Mouse (Mus musculus) CH12.LX (cell line): Measurements from ENCODE around the gene Clec2l. TPM values are rescaled to one million over a fixed set of nuclear protein-coding genes. Genes with fewer than 3 reads are reported as not detected.

ENCODE experiments used
- DNase-seq: peaks from one replicate; pipeline ENCODE4 v3.0.0-alpha.2; 2013; ENCODE audit errors: extremely low read depth
- H3K27ac ChIP-seq: 2 replicates; pipeline ENCODE4 v1.5.1; 2012; ENCODE audit warnings: low read depth, mild to moderate bottlenecking, control low read depth, moderate library complexity; ENCODE audit not compliant: insufficient read depth
- H3K27me3 ChIP-seq: replicated peaks from 2 replicates; pipeline ENCODE3; 2012; ENCODE audit warnings: inconsistent platforms
- H3K36me3 ChIP-seq, 2 experiments: replicated peaks in 1 of 2; 2 replicates each; pipeline versions ENCODE3 to v1.6.1; 2012; ENCODE audit warnings: inconsistent platforms in 1 of 2, low read length in 1 of 2, mild to moderate bottlenecking in 1 of 2, mixed read lengths in 1 of 2, moderate library complexity in 1 of 2; ENCODE audit not compliant: control insufficient read depth in 1 of 2, insufficient read depth in 1 of 2
- H3K4me1 ChIP-seq, 2 experiments: 2 replicates each; pipeline ENCODE4 v1.6.1; 2012; ENCODE audit warnings: inconsistent platforms in 1 of 2, moderate library complexity in 1 of 2; ENCODE audit not compliant: insufficient read depth in 2 of 2, control insufficient read depth in 1 of 2
- H3K4me2 ChIP-seq: 2 replicates; pipeline ENCODE4 v1.6.1; 2012; ENCODE audit warnings: low read depth, mild to moderate bottlenecking, control low read depth; ENCODE audit not compliant: poor library complexity, insufficient read depth, severe bottlenecking
- H3K4me3 ChIP-seq, 3 experiments: fragments of 150-350 bp in 1 of 3; sonication (generic) in 1 of 3; replicated peaks in 1 of 3; 2 replicates each; pipeline versions ENCODE3 to v1.5.1; 2011 to 2012; ENCODE audit warnings: low read depth in 2 of 3, low read length in 2 of 3, mild to moderate bottlenecking in 2 of 3, moderate library complexity in 2 of 3, control low read depth in 1 of 3, improper control_type of control experiment in 1 of 3, inconsistent platforms in 1 of 3, mixed read lengths in 1 of 3; ENCODE audit not compliant: poor library complexity in 1 of 3
- H3K79me2 ChIP-seq: replicated peaks from 2 replicates; pipeline ENCODE4 v1.6.1; 2012; ENCODE audit warnings: mild to moderate bottlenecking, moderate library complexity; ENCODE audit not compliant: control insufficient read depth, poor library complexity, insufficient read depth, severe bottlenecking; ENCODE audit errors: extremely low read depth
- H3K9ac ChIP-seq: 2 replicates; pipeline ENCODE4 v1.6.1; 2012; ENCODE audit warnings: low read depth, mild to moderate bottlenecking, control low read depth, moderate library complexity; ENCODE audit not compliant: insufficient read depth
- H3K9me3 ChIP-seq: replicated peaks from 2 replicates; pipeline ENCODE3; 2012; ENCODE audit warnings: low read length, inconsistent platforms, mixed read lengths
- BHLHE40 ChIP-seq: IDR thresholded peaks from 2 replicates; pipeline ENCODE4 v1.6.1; 2011; ENCODE audit warnings: mild to moderate bottlenecking, low read depth, low read length, improper control_type of control experiment
- CTCF ChIP-seq, 2 experiments: IDR thresholded peaks in 1 of 2; conservative IDR thresholded peaks in 1 of 2; 2 replicates each; pipeline ENCODE4 v1.5.1; 2011 to 2012; ENCODE audit warnings: low read depth in 2 of 2, low read length in 2 of 2, improper control_type of control experiment in 1 of 2, inconsistent platforms in 1 of 2, mild to moderate bottlenecking in 1 of 2, moderate library complexity in 1 of 2
- ELF1 ChIP-seq: IDR thresholded peaks from 2 replicates; pipeline ENCODE4 v1.6.1; 2014; ENCODE audit warnings: low read depth, mild to moderate bottlenecking, inconsistent platforms, low read length, improper control_type of control experiment
- EP300 ChIP-seq: IDR thresholded peaks from 2 replicates; pipeline ENCODE4 v1.6.1; 2011; ENCODE audit warnings: low read length, improper control_type of control experiment
- HCFC1 ChIP-seq: IDR thresholded peaks from 2 replicates; pipeline ENCODE4 v1.6.1; 2012; ENCODE audit warnings: low read depth, mild to moderate bottlenecking, inconsistent platforms, low read length, improper control_type of control experiment
- KAT2A ChIP-seq: IDR thresholded peaks from 2 replicates; pipeline ENCODE4 v1.6.1; 2012; ENCODE audit warnings: low read length, improper control_type of control experiment, inconsistent platforms; ENCODE audit not compliant: insufficient replicate concordance
- MAX ChIP-seq: IDR thresholded peaks from 2 replicates; pipeline ENCODE4 v1.6.1; 2011; ENCODE audit warnings: low read length, improper control_type of control experiment
- MAZ ChIP-seq: IDR thresholded peaks from 2 replicates; pipeline ENCODE4 v1.6.1; 2012; ENCODE audit warnings: low read depth, mild to moderate bottlenecking, inconsistent platforms, low read length, improper control_type of control experiment, moderate library complexity
- MYC ChIP-seq: IDR thresholded peaks from 2 replicates; pipeline ENCODE4 v1.6.1; 2011; ENCODE audit warnings: low read depth, mild to moderate bottlenecking, improper control_type of control experiment, low read length
- POLR2A ChIP-seq: IDR thresholded peaks from 2 replicates; pipeline ENCODE4 v1.6.1; 2011; ENCODE audit warnings: low read depth, mild to moderate bottlenecking, improper control_type of control experiment, low read length
- SIN3A ChIP-seq: IDR thresholded peaks from 2 replicates; pipeline ENCODE4 v1.6.1; 2012; ENCODE audit warnings: low read length, improper control_type of control experiment, inconsistent platforms
- SMC3 ChIP-seq: IDR thresholded peaks from 2 replicates; pipeline ENCODE4 v1.6.1; 2011; ENCODE audit warnings: low read depth, low read length, improper control_type of control experiment
- USF1 ChIP-seq: IDR thresholded peaks from 2 replicates; pipeline ENCODE4 v1.6.1; 2014; ENCODE audit warnings: low read depth, mild to moderate bottlenecking, inconsistent platforms, low read length, improper control_type of control experiment
- USF2 ChIP-seq: conservative IDR thresholded peaks from 2 replicates; pipeline ENCODE4 v1.6.1; 2011; ENCODE audit warnings: low read depth, low read length, improper control_type of control experiment
- dilution Hi-C: fragments of 300-500 bp; cut with MboI; formaldehyde crosslinking; loops from 2 replicates; pipeline ENCODE4 v1.14.3; 2020; ENCODE audit warnings: low sequenced_read_pairs; ENCODE audit not compliant: extremely low pct_unique_long_range_greater_than_20kb, extremely low pct_ligation_motif_present
- in situ Hi-C: fragments of 300-500 bp; cut with MboI; formaldehyde crosslinking; loops from 3 replicates; pipeline ENCODE4 v1.14.3; 2019; ENCODE audit warnings: low sequenced_read_pairs, low pct_ligation_motif_present, low pct_unique_long_range_greater_than_20kb, mixed read lengths
- polyA plus RNA-seq: library from polyadenylated mRNA; unstranded; fragments of >175 nt; gene quantifications from 2 replicates; pipeline ENCODE4 v1.2.1, GENCODE M21; 2012; ENCODE audit warnings: low read depth; ENCODE audit not compliant: insufficient read length
- total RNA-seq, 2 experiments: library from RNA; depleted of rRNA; stranded (reverse); fragments of 300-350 nt in 1 of 2; fragments of >200 nt in 1 of 2; gene quantifications; 2 replicates each; pipeline ENCODE4 v1.2.3; 2012 to 2014

Gene Clec2l
- total and polyA plus RNA-seq, 3 experiments = 0.17 to 0.26 (median 0.21) TPM

- H3K36me3 ChIP-seq = no peaks in the 10 kb centered on the region
- no peak overlapping the region for H3K9ac ChIP-seq
- TF ChIP-seq MAZ (no peak), POLR2A (no peak), USF1 (no peak), SIN3A (no peak), HCFC1 (no peak), KAT2A (no peak), SMC3 (no peak), CTCF (conservative IDR thresholded peaks at IDR 0.05 in 1 of 2, IDR thresholded peaks at IDR 0.05 in 1 of 2; ENCODE audit: low read depth in 2 of 2, low read length in 2 of 2) (no peak)
- dilution Hi-C loops = no loop called here
- no peak overlapping the region for H3K4me3 ChIP-seq
- peaks cover 0 to 9% of the 10 kb centered on the region in 2 experiments; a peak in 2 of 4 replicates for H3K4me1 ChIP-seq
- H3K9me3 ChIP-seq = no peaks in the 10 kb centered on the region
- in situ Hi-C loops = no loop called here
- H3K27me3 ChIP-seq = no peaks in the 10 kb centered on the region
- no peak overlapping the region for H3K27ac ChIP-seq
- no peaks in the 10 kb centered on the region for H3K79me2 ChIP-seq
- H3K4me2 ChIP-seq = no peak overlapping the region
- no peak for DNase-seq
These were observed 13.9 kb downstream of the Clec2l start for GRCm38 (mm10) chr6:38676723-38677122.

- Histone ChIP-seq H3K27ac (no peak overlapping the region), H3K79me2 (no peaks in the 10 kb centered on the region), H3K4me2 (0 out of 2 replicates have a peak overlapping the region, but pooled peaks have one; percentile 22), H3K4me1 (peaks cover 0 to 9% of the 10 kb centered on the region in 2 experiments; a peak in 2 of 4 replicates), H3K36me3 (no peaks in the 10 kb centered on the region), H3K9me3 (no peaks in the 10 kb centered on the region), H3K27me3 (no peaks in the 10 kb centered on the region), H3K9ac (no peak overlapping the region), H3K4me3 (no peak overlapping the region)
- no peak for DNase-seq
- dilution Hi-C loops (no loop called here), in situ Hi-C loops (no loop called here)
- TF ChIP-seq USF1 (peak; percentile 83), MYC (no peak), CTCF (conservative IDR thresholded peaks at IDR 0.05 in 1 of 2, IDR thresholded peaks at IDR 0.05 in 1 of 2; ENCODE audit: low read depth in 2 of 2, low read length in 2 of 2) (peak in 1 of 2 experiments; percentile 32; a peak in 1 of 4 replicates), USF2 (peak; percentile 73), MAX (0 out of 2 replicates have a peak, but pooled peaks have one; percentile 39), BHLHE40 (no peak), ELF1 (no peak)
These were observed 14.8 kb downstream of the Clec2l start for GRCm38 (mm10) chr6:38677629-38678028.

GRCm38 (mm10) chr6:38682532-38682931 lies 19.7 kb downstream of the Clec2l start:
- Histone ChIP-seq H3K27me3 (no peaks in the 10 kb centered on the region), H3K27ac (no peak overlapping the region), H3K9me3 (no peaks in the 10 kb centered on the region), H3K4me1 (peaks cover 14 to 15% of the 10 kb centered on the region in 2 experiments), H3K9ac (no peak overlapping the region), H3K36me3 (no peaks in the 10 kb centered on the region), H3K4me3 (no peak overlapping the region), H3K4me2 (no peak overlapping the region), H3K79me2 (no peaks in the 10 kb centered on the region)
- TF ChIP-seq SMC3 (no peak), EP300 (no peak)
- dilution Hi-C loops = no loop called here
- DNase-seq = no peak
- in situ Hi-C loops = no loop called here
